Mouse (Mus musculus): ENCODE data around the gene Fam193b. TPM values are rescaled to one million over a fixed set of nuclear protein-coding genes. Genes with fewer than 3 reads are reported as not detected.
A peak's percentile ranks its signal among the peaks of the same experiment; 100 is the strongest.

Fam193b gene
- polyA plus RNA-seq, 1 experiment from 2014 or later, result 22.5 TPM

DNA sequence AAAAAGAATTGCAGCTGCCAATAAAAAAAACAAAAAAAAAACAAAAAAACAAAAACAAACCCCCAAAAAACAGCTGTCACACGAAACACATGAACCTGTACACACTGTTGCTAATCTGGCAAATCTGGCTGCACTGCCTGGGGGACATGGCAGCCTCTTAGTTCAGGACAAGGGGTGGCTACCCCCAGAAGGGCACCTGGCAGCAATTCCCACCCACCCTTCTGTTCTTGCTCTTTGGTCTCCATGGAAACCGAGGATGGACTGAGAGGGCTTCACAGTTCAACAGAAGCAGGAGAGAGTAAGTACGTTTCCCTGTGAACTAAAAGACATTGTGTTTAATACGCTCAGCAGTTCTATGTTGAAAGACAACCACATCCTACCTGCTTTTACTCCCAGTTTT lies 75.2 kb downstream of the Fam193b start:
- Histone ChIP-seq H3K4me1 (ENCODE audit: control insufficient read depth, insufficient read depth, low read length) (peaks cover 10% of the 10 kb centered on the region; the same call in 1 of the 2 replicates), H3K4me2 (ENCODE audit: low read depth, low read length) (no peak overlapping the region), H3K9me3 (ENCODE audit: control insufficient read depth, low read length) (no peaks in the 10 kb centered on the region), H3K36me3 (ENCODE audit: control insufficient read depth, insufficient read depth, low read length) (peaks cover 4% of the 10 kb centered on the region; the same call in 1 of the 2 replicates), H3K9ac (ENCODE audit: low read depth, low read length) (no peak overlapping the region), H3K27ac (ENCODE audit: low read length) (no peak overlapping the region), H3K27me3 (replicated peaks; ENCODE audit: control insufficient read depth, insufficient read depth, low read length) (no peaks in the 10 kb centered on the region), H3K4me3 (ENCODE audit: low read length) (no peak overlapping the region)
- WGBS, result 37% methylated on average over 4 of the region's 4 CpGs
- no peak for ATAC-seq

DNA sequence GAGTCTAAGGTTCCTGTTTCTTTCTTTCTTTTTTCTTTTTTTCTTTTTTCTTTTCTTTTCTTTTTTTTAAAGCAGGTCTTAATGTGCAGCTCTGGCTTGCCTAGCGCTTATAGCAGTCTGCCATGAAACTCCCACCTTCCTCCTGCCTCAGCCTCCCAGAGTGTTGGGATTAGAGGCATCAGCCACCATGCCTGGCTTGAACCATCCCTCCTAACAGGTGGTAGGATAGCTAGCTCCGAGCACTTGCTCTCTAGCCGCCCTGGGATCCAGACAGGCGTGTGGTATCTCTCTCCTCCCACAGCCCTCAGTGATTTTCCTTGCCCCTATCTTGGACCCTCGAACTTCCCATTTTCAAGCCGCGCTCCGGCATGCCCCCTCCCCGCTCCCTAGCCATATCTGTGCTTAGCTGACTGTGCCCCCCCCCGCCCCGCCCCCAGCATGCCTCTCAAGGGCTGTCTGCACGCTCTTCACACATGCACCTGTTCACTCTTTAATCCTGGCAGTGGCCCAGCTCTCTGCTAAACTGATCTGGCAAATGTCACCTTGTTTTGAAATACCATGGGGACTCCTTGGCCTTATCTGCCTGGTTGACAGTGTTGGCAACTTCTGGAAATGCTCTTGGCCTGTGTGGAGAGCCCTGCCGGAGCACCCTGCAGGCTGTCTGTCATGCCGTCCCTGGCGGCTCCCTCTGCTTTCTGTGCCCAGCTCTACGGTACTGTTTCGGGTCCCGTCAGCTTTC lies 75.9 kb downstream of the Fam193b start:
- H3K9ac ChIP-seq (ENCODE audit: low read depth, low read length), result no peak overlapping the region
- peak; percentile 31; the same call in 1 of the 2 replicates for ATAC-seq

DNA sequence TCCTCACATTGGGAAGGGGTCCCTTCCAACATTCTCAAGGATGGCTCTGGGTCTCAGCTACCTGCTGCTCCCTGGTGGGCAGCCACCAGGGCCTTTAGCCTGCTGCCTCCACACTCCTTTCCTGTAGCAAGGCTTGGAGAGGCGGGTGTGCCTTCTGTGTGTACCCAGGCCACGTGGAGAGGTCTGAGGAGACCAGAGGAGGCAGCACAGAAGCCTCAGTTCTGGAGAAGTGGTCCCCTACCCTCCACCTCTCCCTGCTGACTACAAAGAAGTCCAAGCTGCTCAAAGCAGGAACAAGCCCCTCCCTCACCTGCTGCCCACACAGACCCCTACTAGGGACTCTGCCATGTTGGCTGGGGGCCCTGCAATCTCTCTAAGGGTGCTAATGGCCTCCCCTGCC lies 76.7 kb downstream of the Fam193b start:
- Histone ChIP-seq H3K36me3 (ENCODE audit: control insufficient read depth, insufficient read depth, low read length) (peaks cover 4% of the 10 kb centered on the region; the same call in 1 of the 2 replicates), H3K9ac (ENCODE audit: low read depth, low read length) (no peak overlapping the region), H3K27ac (ENCODE audit: low read length) (no peak overlapping the region), H3K9me3 (ENCODE audit: control insufficient read depth, low read length) (no peaks in the 10 kb centered on the region), H3K4me2 (ENCODE audit: low read depth, low read length) (no peak overlapping the region), H3K4me3 (ENCODE audit: low read length) (no peak overlapping the region), H3K27me3 (replicated peaks; ENCODE audit: control insufficient read depth, insufficient read depth, low read length) (no peaks in the 10 kb centered on the region), H3K4me1 (ENCODE audit: control insufficient read depth, insufficient read depth, low read length) (peaks cover 10% of the 10 kb centered on the region; the same call in 1 of the 2 replicates)
- WGBS, result 34% methylated on average over 2 of the region's 2 CpGs
- no peak for ATAC-seq

More for the DNA sequence above, 75.9 kb downstream of the Fam193b start:
- no peaks in the 10 kb centered on the region for H3K9me3 ChIP-seq (ENCODE audit: control insufficient read depth, low read length)
- no peaks in the 10 kb centered on the region for H3K27me3 ChIP-seq (replicated peaks; ENCODE audit: control insufficient read depth, insufficient read depth, low read length)
- H3K4me2 ChIP-seq (ENCODE audit: low read depth, low read length), result no peak overlapping the region
- peaks cover 10% of the 10 kb centered on the region; the same call in 1 of the 2 replicates for H3K4me1 ChIP-seq (ENCODE audit: control insufficient read depth, insufficient read depth, low read length)
- H3K4me3 ChIP-seq (ENCODE audit: low read length), result no peak overlapping the region
- peaks cover 4% of the 10 kb centered on the region; the same call in 1 of the 2 replicates for H3K36me3 ChIP-seq (ENCODE audit: control insufficient read depth, insufficient read depth, low read length)
- H3K27ac ChIP-seq (ENCODE audit: low read length), result no peak overlapping the region
- WGBS, result 26% methylated on average over 18 of the region's 18 CpGs

Small RNA genes within 50 kb of the gene (microRNA-seq; reads per million reads assigned to microRNA genes)
- gene Mir6945, result 1.8 reads per million

Other genes starting within 250 kb of the Fam193b start
- 91.7 and 106 TPM in 2 replicates for gene Rab24, start 249.2 kb downstream of the Fam193b start, polyA plus RNA-seq (2015; fragmentation: Nextera tagmentation; extraction: Ambion mirVana)
- 20.8 and 24.9 TPM in 2 replicates for gene Mxd3, start 241.3 kb downstream of the Fam193b start, polyA plus RNA-seq (2015; fragmentation: Nextera tagmentation; extraction: Ambion mirVana)
- 121 and 130 TPM in 2 replicates for gene Lman2, start 208.3 kb downstream of the Fam193b start, polyA plus RNA-seq (2015; fragmentation: Nextera tagmentation; extraction: Ambion mirVana)
- gene Rgs14, start 201.4 kb downstream of the Fam193b start, polyA plus RNA-seq (2015; fragmentation: Nextera tagmentation; extraction: Ambion mirVana), result 0.93 and 1.1 TPM in 2 replicates
- gene Slc34a1, start 172.9 kb downstream of the Fam193b start, polyA plus RNA-seq (2015; fragmentation: Nextera tagmentation; extraction: Ambion mirVana), result 0.07 TPM in 1 of 2 replicates, not detected in the other
- gene Pfn3, start 155.9 kb downstream of the Fam193b start, polyA plus RNA-seq (2015; fragmentation: Nextera tagmentation; extraction: Ambion mirVana), result not detected in 2 replicates
- gene F12, start 144.3 kb downstream of the Fam193b start, polyA plus RNA-seq (2015; fragmentation: Nextera tagmentation; extraction: Ambion mirVana), result 1.1 and 4.0 TPM in 2 replicates
- 13.6 and 16.2 TPM in 2 replicates for gene Grk6, start 126.0 kb downstream of the Fam193b start, polyA plus RNA-seq (2015; fragmentation: Nextera tagmentation; extraction: Ambion mirVana)
- 0.10 and 0.18 TPM in 2 replicates for gene Prr7, start 106.9 kb downstream of the Fam193b start, polyA plus RNA-seq (2015; fragmentation: Nextera tagmentation; extraction: Ambion mirVana)
- 88.4 and 91.2 TPM in 2 replicates for gene Dbn1, start 83.0 kb downstream of the Fam193b start, polyA plus RNA-seq (2015; fragmentation: Nextera tagmentation; extraction: Ambion mirVana)
- 189 and 200 TPM in 2 replicates for gene Pdlim7, start 57.4 kb downstream of the Fam193b start, polyA plus RNA-seq (2015; fragmentation: Nextera tagmentation; extraction: Ambion mirVana)
- 2.7 and 3.0 TPM in 2 replicates for gene Dok3, start 41.8 kb downstream of the Fam193b start, polyA plus RNA-seq (2015; fragmentation: Nextera tagmentation; extraction: Ambion mirVana)
- gene Ddx41, start 34.5 kb downstream of the Fam193b start, polyA plus RNA-seq (2015; fragmentation: Nextera tagmentation; extraction: Ambion mirVana), result 50.5 and 54.8 TPM in 2 replicates
- gene Tmed9, start 2.6 kb upstream of the Fam193b start, polyA plus RNA-seq (2015; fragmentation: Nextera tagmentation; extraction: Ambion mirVana), result 121 and 131 TPM in 2 replicates
- 20.7 and 21.6 TPM in 2 replicates for gene B4galt7, start 28.8 kb upstream of the Fam193b start, polyA plus RNA-seq (2015; fragmentation: Nextera tagmentation; extraction: Ambion mirVana)
- gene Caml, start 51.9 kb upstream of the Fam193b start, polyA plus RNA-seq (2015; fragmentation: Nextera tagmentation; extraction: Ambion mirVana), result 40.7 and 44.0 TPM in 2 replicates
- gene Ddx46, start 63.9 kb upstream of the Fam193b start, polyA plus RNA-seq (2015; fragmentation: Nextera tagmentation; extraction: Ambion mirVana), result 26.7 and 27.2 TPM in 2 replicates
- 34.3 and 34.8 TPM in 2 replicates for gene B230219D22Rik, start 122.0 kb upstream of the Fam193b start, polyA plus RNA-seq (2015; fragmentation: Nextera tagmentation; extraction: Ambion mirVana)
- 67.7 and 71.3 TPM in 2 replicates for gene Txndc15, start 143.5 kb upstream of the Fam193b start, polyA plus RNA-seq (2015; fragmentation: Nextera tagmentation; extraction: Ambion mirVana)
- 71.9 and 72.3 TPM in 2 replicates for gene Pcbd2, start 156.2 kb upstream of the Fam193b start, polyA plus RNA-seq (2015; fragmentation: Nextera tagmentation; extraction: Ambion mirVana)
- 0.13 TPM in 1 of 2 replicates, not detected in the other for gene Catsper3, start 213.4 kb upstream of the Fam193b start, polyA plus RNA-seq (2015; fragmentation: Nextera tagmentation; extraction: Ambion mirVana)